Mouse (Mus musculus) skeletal muscle tissue, postnatal 0 days (tissue): ENCODE results near the gene Tcn2. TPM values are rescaled to one million over a fixed set of nuclear protein-coding genes. Genes with fewer than 3 reads are reported as not detected.

Experiments
- polyA plus RNA-seq: library from polyadenylated mRNA; unstranded; fragments of >200 nt; fragmentation: Nextera tagmentation; extraction: Ambion mirVana; gene quantifications from 2 replicates; pipeline ENCODE4 v1.2.1, GENCODE M21; 2015

Tcn2 gene
- polyA plus RNA-seq, result 40.2 and 56.6 TPM in 2 replicates

DNA sequence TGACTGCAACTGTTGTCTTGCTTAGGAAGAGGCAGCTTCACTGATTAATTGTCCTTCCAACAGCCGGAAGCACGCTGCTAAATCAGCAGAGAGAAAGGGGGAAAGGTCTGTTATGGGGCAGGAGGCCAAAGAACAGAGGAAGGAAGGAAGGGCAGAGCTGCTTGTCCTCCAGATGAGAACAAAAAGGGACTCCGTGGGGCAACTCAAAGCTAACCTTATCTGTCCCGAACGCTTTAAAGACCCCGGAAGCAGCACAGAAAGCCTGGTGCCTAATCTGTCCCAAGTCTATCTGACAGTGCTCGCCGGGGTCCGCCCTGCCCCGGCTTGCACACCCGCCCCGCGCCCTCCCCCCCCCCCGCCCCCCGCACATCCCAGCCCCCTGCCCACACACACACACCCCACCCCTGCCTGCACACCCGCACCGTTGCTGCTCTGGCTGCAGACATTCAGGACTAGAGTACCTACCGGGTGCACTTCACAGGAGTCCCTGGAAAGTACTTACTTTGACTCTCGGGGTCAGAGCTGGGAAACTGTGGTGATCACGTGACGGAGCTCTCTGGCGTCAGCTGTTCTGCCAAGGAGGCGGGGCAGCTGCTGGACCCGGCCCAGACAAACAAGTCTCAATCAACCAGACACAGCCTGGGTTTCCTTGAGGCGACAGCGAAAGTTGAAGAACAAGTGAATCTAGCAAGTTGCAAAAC lies at the start of gene Tcn2:
TSS of gene Tcn2 (minus strand) at position 649 of the 701 bp plus-strand sequence.

GRCm38 (mm10) chr11:3976678-3977077 lies 44.7 kb upstream of the Tcn2 start, which contains the start of gene 4930556J24Rik:
4930556J24Rik (minus strand) TSS chr11:3976778.

DNA sequence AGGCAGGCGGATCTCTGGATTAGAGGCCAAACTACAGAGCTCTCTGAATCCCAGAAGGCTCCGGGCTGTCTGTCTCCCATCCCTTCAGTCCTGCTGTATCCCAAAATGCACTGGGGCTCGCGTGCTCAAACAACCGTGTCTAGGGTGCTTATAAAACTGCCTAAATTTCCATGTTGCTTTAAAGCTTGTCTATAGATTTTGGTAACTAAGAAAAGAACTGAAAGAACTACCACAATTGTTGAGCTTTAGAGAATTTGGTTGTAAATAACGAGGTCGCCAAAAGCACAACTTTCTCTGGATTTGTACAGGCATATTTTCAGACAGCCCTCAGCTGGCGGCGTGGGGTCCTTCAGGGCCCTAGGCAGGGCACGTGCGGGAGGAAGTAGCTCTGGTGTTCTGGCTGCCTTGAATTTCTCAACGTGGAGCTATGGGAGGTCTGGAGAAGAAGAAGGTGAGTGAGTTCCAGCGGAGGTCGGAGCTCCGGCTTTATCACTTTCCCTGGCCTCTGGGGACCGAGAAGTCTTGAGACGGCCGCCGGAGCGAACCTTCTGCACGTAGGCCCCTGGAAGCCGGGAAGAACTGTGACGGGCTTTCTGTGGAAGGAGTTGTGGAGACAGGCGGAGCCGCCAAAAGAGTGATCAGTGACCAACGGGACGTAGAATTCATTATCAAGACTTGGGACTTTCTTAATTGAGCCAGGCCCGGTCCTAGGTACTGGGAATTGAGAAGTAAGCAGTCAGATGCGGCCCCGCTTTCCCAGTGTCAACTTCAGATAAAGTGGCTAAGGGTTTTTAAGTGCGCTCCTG lies 31.9 kb upstream of the Tcn2 start, which contains the start of gene Pes1:
TSS of gene Pes1 (plus strand) at position 366 of the 806 bp plus-strand sequence.

DNA sequence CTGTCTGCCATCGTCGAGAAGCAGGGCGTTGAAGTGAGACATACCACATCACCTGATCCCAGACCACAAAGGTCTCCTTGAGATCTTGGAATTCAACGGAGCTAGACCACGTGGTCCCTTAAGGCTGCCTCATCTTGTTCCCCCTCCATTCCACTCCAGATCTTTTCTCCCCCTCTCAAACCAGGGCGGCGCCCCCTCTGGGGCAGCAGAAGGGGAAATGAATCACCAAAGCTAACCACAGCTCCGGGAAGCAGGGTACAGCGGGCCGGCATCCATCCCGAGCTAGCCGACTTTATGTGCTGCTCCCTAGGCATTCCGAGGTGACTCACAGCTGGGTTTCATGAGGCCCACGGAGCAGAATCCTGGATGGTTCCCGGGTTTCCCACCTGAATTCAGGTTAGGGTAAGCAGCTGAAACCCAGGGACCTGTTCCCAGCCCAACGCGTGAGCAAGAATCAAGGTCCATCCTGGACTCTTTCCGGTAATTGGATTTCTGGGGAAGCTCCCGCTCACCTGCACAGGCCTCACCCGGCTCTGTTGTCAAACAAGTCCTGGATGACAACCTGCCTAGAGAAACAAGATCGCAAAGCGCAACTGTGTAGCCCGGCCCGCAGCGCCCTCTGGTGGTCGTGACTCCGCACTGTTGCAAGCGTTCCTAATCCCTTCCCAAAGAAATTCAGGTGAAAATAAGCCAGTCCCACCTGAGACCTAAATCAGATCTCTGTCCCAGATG lies 17.7 kb downstream of the Tcn2 start, which contains the start of gene Slc35e4:
TSS of gene Slc35e4 (minus strand) at position 556 of the 732 bp plus-strand sequence.

GRCm38 (mm10) chr11:3894406-3895281 lies 37.3 kb downstream of the Tcn2 start, which contains the start of the genes 4921536K21Rik and Dusp18:
4921536K21Rik (minus strand) TSS chr11:3895098.
Dusp18 (plus strand) TSS chr11:3895240.

Other genes starting within 250 kb of the Tcn2 start
- 0.37 TPM in 2 replicates for gene Osbp2, start 68.3 kb downstream of the Tcn2 start, polyA plus RNA-seq
- 0.10 and 0.15 TPM in 2 replicates for gene 4921536K21Rik, start 37.1 kb downstream of the Tcn2 start, polyA plus RNA-seq
- gene Dusp18, start 36.9 kb downstream of the Tcn2 start, polyA plus RNA-seq, result 4.0 and 4.6 TPM in 2 replicates
- gene Slc35e4, start 17.5 kb downstream of the Tcn2 start, polyA plus RNA-seq, result 11.4 and 11.6 TPM in 2 replicates
- 35.7 and 36.6 TPM in 2 replicates for gene Pes1, start 31.8 kb upstream of the Tcn2 start, polyA plus RNA-seq
- gene 4930556J24Rik, start 44.6 kb upstream of the Tcn2 start, polyA plus RNA-seq, result not detected in 2 replicates
- 4.0 and 4.8 TPM in 2 replicates for gene Gal3st1, start 51.5 kb upstream of the Tcn2 start, polyA plus RNA-seq
- gene Sec14l4, start 99.3 kb upstream of the Tcn2 start, polyA plus RNA-seq, result 0.10 and 0.60 TPM in 2 replicates
- not detected in 2 replicates for gene Sec14l3, start 132.7 kb upstream of the Tcn2 start, polyA plus RNA-seq
- 16.6 and 19.9 TPM in 2 replicates for gene Mtfp1, start 163.3 kb upstream of the Tcn2 start, polyA plus RNA-seq
- gene Sec14l2, start 191.3 kb upstream of the Tcn2 start, polyA plus RNA-seq, result 0.85 and 1.1 TPM in 2 replicates
- 13.5 and 15.0 TPM in 2 replicates for gene Rnf215, start 203.0 kb upstream of the Tcn2 start, polyA plus RNA-seq
- gene Ccdc157, start 228.1 kb upstream of the Tcn2 start, polyA plus RNA-seq, result 3.8 and 4.2 TPM in 2 replicates
- 16.0 and 18.1 TPM in 2 replicates for gene Sf3a1, start 228.2 kb upstream of the Tcn2 start, polyA plus RNA-seq